Mouse (Mus musculus) common myeloid progenitor, adult 5-6 weeks (primary cell): ENCODE results near the gene Arfip1. TPM values are rescaled to one million over a fixed set of nuclear protein-coding genes. Genes with fewer than 3 reads are reported as not detected.
A peak's percentile ranks its signal among the peaks of the same experiment; 100 is the strongest.

Experiments
- ATAC-seq: replicated peaks from 2 replicates; pipeline ENCODE4 v1.8.0; 2016; ENCODE audit warnings: low read depth, mild to moderate bottlenecking, moderate TSS enrichment, inconsistent platforms; ENCODE audit not compliant: poor library complexity, severe bottlenecking
- total RNA-seq: library from RNA; stranded (forward); fragments of 200-1000, 187-1606 nt; gene quantifications from 2 replicates; pipeline ENCODE4 v1.2.3, GENCODE M21; 2017

Arfip1 gene
- total RNA-seq, 1 experiment from 2014 or later = 43.4 TPM

DNA sequence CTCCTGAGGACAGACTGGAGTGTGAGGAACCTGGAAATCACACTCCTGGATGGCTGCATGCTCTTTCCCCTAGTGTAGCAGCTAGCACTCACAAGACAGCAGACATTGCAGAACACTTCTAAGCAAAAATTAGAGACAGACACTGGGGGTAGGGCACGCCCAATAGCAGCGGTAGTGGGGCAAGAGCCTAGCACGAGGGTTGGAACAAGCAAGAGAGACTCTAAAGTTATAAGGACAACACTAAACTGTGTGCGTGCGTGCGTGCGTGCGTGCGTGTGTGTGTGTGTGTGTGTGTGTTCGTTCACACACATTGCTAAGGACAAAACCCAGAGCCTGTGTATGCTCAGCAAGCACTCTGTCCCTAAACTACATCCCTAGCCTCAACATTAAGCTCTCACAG is 81.9 kb downstream of the Arfip1 start:
- no peak for ATAC-seq

GRCm38 (mm10) chr3:84497718-84498117 is 84.7 kb downstream of the Arfip1 start:
- ATAC-seq = no peak

DNA sequence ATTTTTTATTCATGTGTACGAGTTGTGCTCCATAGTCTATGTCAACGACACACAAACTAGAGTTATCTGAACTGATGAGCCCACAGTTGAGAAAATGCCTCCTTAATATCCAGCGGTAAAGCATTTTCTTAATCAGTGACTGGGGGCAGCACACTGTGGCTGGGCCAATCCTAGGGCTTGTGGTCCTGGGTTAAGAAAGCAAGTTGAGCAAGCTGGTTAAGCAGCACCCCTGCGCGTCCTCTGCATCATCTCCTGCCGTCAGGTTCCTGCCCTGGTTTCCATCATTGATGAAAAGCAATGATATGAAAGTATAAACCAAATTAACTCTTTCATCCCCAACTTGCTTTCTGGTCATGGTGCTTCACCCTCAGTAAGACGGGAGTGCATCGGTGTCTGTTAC is 89.8 kb downstream of the Arfip1 start:
- ATAC-seq = 0 out of 2 replicates have a peak, but pooled peaks have one; percentile 27

- ATAC-seq = peak; percentile 93
Observed at GRCm38 (mm10) chr3:84492148-84492547, 90.3 kb downstream of the Arfip1 start.

DNA sequence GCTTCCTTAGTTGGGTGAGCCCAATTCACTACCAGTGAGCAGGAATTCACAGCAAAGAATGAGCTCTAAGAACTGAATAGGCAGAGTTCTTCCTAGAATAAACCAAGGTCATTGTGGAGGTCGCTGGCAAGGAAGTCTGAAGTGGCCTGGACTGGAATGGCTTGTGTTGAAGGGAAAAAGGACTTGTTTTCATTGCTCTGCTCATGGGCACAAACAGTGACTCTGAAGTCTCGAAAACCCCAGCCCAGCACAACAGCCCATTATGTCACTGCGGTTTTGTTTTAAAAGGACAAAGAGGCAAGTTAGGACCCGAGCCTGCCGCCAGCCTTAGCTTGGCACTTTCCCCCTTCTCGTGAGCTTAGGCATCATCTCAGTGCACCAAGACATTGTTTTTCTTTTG is 93.7 kb downstream of the Arfip1 start:
- ATAC-seq = no peak

DNA sequence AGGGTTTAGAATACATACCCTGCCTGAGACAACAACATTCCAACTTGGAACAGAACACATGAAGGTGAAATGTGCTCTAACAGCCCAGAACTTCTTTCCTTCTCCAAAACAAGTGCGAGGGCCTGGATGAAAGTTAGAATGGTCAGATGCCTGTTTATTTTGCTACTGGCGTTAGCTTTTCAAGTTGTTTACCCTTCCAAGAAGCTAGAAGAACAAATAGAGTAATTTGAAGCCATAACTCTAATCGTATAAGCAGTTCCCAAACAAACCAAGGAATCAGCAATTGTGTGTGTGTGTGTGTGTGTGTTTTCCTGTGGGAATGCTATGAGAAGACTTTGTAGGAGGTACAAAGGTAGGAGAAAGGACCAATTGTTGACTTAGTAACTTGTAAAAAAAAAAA is 97.5 kb downstream of the Arfip1 start:
- no peak for ATAC-seq

DNA sequence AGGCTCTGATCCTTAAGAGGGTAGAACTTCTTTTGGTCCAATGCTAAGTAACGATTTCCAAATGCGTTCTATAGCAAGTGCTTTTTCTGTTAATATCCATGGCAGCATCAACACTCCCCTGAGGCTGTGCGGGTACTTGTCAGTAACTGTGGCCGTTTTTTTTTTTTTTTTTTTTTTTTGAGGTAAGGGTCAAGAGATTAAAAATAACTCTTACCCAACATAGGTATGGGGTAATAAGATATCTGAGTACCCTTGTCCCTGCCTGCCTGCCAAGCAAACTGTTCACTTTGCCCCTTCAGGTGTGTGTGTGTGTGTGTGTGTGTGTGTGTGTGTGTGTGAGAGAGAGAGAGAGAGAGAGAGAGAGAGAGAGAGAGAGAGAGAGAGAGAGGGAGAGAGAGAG is 98.1 kb downstream of the Arfip1 start:
- no peak for ATAC-seq

- no peak for ATAC-seq
Observed at GRCm38 (mm10) chr3:84482121-84482520, 100.3 kb downstream of the Arfip1 start.

DNA sequence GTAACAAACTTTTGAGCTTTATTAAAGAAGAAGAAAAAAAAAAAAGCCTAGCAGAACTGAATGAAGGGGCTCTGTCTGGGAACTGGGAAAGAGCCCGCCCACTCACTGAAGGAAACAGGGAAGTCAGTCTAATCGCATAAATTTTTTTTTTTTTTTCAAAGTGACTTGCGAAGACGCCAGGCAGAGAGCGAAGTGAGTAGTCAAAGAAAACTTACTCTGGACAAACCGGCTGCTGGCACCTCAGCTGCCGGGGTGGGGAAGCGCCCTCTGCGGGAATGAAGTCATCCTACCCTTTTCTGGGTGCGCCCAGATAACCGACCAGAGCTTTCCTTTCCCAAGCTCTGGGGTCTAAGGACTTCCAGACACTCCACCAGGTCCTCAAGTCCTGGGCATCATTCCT is 101.3 kb downstream of the Arfip1 start:
- peak; percentile 55 for ATAC-seq

- peak; percentile 33 for ATAC-seq
Observed at GRCm38 (mm10) chr3:84480006-84480897, 102.2 kb downstream of the Arfip1 start, which contains the start of gene Fhdc1. Gene Fhdc1 (minus strand): TSS chr3:84480429.

- ATAC-seq = peak; percentile 40
Observed at GRCm38 (mm10) chr3:84479293-84480005, 103.0 kb downstream of the Arfip1 start.

DNA sequence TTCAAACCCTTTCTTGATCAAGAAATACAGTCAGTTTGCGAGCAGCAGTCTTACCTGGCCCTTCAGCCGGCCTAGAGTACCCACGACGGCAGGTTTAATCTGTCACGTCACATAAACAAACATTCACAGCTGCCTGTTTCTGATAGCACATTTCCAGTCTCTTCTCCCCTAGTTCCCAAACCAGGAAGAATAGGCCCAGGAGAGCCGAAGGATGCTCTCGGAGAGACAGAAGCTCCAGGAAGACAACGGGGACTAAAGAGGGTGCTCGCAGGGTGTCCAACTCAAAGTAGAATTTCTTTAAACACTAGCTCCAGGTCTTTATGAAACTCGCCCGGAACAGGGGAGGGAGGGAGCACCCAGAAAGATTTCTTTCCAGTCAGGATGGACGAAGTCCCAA is 103.5 kb downstream of the Arfip1 start:
- no peak for ATAC-seq

- ATAC-seq = no peak
Observed at GRCm38 (mm10) chr3:84478195-84478594, 104.2 kb downstream of the Arfip1 start.

- no peak for ATAC-seq
Observed at GRCm38 (mm10) chr3:84477498-84477897, 104.9 kb downstream of the Arfip1 start.

GRCm38 (mm10) chr3:84474981-84475775 is 107.2 kb downstream of the Arfip1 start:
- ATAC-seq = no peak

- no peak for ATAC-seq
Observed at GRCm38 (mm10) chr3:84474398-84474797, 108.0 kb downstream of the Arfip1 start.

DNA sequence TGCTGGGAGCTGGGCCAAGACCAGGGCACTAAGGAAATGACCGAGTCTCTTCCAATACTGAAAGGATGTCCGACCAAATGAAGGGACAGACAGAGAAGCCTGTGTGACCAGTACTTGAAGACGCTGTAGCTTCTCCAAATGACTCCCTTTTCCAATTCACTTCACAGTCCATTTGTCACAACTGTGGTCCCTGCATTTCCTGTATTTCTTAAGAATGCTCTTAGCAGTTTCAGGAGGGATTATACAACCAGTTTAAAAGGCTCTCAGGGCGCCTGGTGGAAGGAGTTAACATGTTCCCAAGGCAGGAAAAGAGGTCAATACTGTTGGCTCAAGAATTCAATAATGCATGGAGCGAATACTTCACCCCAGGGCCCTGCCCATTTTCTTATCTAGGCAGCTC is 109.5 kb downstream of the Arfip1 start:
- ATAC-seq = no peak

- no peak for ATAC-seq
Observed at GRCm38 (mm10) chr3:84472527-84472926, 109.9 kb downstream of the Arfip1 start.

GRCm38 (mm10) chr3:84471146-84471545 is 111.3 kb downstream of the Arfip1 start:
- ATAC-seq = peak; percentile 44

DNA sequence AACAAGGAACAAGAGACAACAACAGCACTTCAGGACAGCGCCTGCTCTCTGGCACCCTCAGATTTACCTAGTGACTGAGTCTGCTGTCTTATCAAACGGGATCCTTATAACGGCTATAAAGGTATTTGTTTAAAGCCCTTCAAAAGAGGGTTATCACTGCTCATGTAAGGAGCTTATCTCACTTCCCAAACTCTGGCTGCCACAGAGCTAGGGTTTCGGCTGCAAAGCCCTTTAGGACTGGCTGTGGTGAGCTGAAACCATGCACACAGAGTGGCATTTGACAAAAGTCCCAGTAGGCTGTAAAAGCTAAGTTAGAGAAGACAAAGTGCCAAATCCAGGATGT is 114.3 kb downstream of the Arfip1 start:
- ATAC-seq = peak; percentile 8; the same call in 1 of the 2 replicates
